Mouse (Mus musculus): Measurements from ENCODE around the gene St5. TPM values are rescaled to one million over a fixed set of nuclear protein-coding genes. Genes with fewer than 3 reads are reported as not detected.
A peak's percentile ranks its signal among the peaks of the same experiment; 100 is the strongest.

St5 gene
- 28.2 and 35.3 TPM in 2 replicates for polyA plus RNA-seq (2012; rRNA removed)

DNA sequence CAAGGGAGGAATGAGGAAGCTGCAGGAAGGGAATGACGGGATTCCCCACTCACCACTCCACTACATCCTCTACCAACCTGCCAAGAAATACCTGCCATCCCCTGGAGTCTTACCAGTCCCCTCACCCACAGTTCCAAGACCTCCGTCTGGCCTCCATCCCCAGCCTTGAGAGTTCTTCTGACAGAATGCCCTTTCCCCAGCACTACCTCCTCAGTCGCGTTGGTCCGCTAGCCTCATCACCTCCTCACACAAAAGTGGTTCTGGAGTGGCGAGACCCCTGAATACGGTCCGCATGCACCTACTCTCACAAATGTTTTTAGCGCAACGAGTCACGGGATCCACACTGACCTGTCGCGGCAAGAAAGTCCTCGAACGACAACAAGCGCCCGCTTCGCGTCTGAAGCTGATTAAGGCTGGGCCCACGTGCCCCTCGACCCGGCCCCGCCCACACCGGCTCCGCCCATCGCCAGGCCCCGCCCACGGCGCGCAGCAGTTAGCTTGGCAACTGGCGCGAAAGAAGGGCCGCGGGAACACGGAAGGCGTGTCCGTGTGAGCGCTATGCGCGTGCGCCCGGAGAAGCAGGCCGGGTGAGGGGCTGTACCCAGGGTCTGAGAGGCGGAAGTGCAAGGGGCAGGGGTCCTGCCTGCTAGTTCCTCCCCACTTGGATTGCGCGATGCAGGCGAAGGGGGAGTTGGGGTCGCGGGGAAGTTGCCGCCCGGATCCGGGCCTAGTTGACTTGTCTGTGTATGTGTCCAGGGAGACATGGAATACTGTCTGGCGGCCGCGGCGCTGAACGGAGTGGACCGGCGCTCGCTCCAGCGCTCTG is at the start of gene St5, which contains the start of gene Akip1:
St5 (minus strand) TSS at position 416 of the 826 bp plus-strand sequence.
Akip1 (plus strand) TSS at position 501 of the 826 bp plus-strand sequence.
- Histone ChIP-seq H3K27me3 (ENCODE audit: control insufficient read depth, insufficient read depth, low read length) (no peaks in the 10 kb centered on the region), H3K27ac (ENCODE audit: control insufficient read depth, insufficient read depth, low read depth, low read length) (peak within 1 kb of the TSS; percentile 93), H3K4me1 (ENCODE audit: control insufficient read depth, insufficient read depth, low read length) (peaks cover 11% of the 10 kb centered on the region), H3K4me3 (ENCODE audit: control insufficient read depth, low read depth, low read length) (peak within 1 kb of the TSS; percentile 98), H3K36me3 (ENCODE audit: control insufficient read depth, insufficient read depth, low read length) (peaks cover 1% of the 10 kb centered on the region; the same call in 1 of the 2 replicates)
- TF ChIP-seq POLR2A (IDR thresholded peaks at IDR 0.05; ENCODE audit: control insufficient read depth, low read depth, low read length) (peak; percentile 83), CTCF (IDR thresholded peaks at IDR 0.05; ENCODE audit: control insufficient read depth, insufficient read depth, insufficient replicate concordance, low read depth, low read length) (no peak)

- Histone ChIP-seq H3K27me3 (ENCODE audit: control insufficient read depth, insufficient read depth, low read length) (no peaks in the 10 kb centered on the region), H3K4me3 (ENCODE audit: control insufficient read depth, low read depth, low read length) (peak within 1 kb of the TSS; percentile 84), H3K27ac (ENCODE audit: control insufficient read depth, insufficient read depth, low read depth, low read length) (peak within 1 kb of the TSS; percentile 60), H3K36me3 (ENCODE audit: control insufficient read depth, insufficient read depth, low read length) (peaks cover 1% of the 10 kb centered on the region; the same call in 1 of the 2 replicates), H3K4me1 (ENCODE audit: control insufficient read depth, insufficient read depth, low read length) (peaks cover 5% of the 10 kb centered on the region; the same call in 1 of the 2 replicates)
- peak; percentile 72 for TF ChIP-seq POLR2A (IDR thresholded peaks at IDR 0.05; ENCODE audit: control insufficient read depth, low read depth, low read length)
- peak; percentile 22; the same call in 1 of the 2 replicates for TF ChIP-seq CTCF (IDR thresholded peaks at IDR 0.05; ENCODE audit: control insufficient read depth, insufficient read depth, insufficient replicate concordance, low read depth, low read length)
Measured at GRCm38 (mm10) chr7:109752008-109752925, 48.9 kb upstream of the St5 start, which contains the start of gene Tmem9b. Tmem9b (minus strand) TSS chr7:109752875.

DNA sequence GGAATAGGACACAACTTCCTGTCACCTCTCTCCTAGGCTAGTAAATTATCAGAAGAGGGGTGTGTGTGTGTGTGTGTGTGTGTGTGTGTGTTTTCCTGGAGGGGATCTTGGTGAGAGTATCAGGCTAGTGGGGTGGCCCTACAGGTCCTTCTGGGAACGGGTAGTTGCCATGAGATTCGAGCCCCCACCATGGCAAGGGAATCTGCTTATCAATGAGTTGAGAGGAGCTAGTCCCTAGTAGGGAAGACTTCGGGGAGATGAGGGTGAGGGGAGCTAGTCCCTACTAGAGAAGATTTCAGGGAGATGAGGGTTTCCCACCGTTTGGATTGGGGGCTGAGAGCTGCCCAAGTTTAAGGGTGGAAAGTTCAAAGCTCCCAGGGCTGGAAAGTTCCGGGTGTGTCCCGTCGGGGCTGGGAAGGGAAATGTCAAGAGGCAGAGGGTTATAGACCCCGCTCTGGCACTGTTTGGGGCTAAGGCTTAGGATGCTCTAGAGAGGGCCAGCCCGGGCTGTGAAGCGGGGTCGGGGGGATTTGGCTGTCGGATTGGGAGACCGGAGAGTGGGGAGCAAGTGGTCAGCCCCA is 48.1 kb upstream of the St5 start:
- H3K4me3 ChIP-seq (ENCODE audit: control insufficient read depth, low read depth, low read length), result peak overlapping the region; percentile 84
- H3K27me3 ChIP-seq (ENCODE audit: control insufficient read depth, insufficient read depth, low read length), result no peaks in the 10 kb centered on the region
- peak overlapping the region; percentile 23; the same call in 1 of the 2 replicates for H3K27ac ChIP-seq (ENCODE audit: control insufficient read depth, insufficient read depth, low read depth, low read length)
- H3K4me1 ChIP-seq (ENCODE audit: control insufficient read depth, insufficient read depth, low read length), result peaks cover 5% of the 10 kb centered on the region; the same call in 1 of the 2 replicates
- TF ChIP-seq POLR2A (IDR thresholded peaks at IDR 0.05; ENCODE audit: control insufficient read depth, low read depth, low read length) (no peak), CTCF (IDR thresholded peaks at IDR 0.05; ENCODE audit: control insufficient read depth, insufficient read depth, insufficient replicate concordance, low read depth, low read length) (no peak)
- H3K36me3 ChIP-seq (ENCODE audit: control insufficient read depth, insufficient read depth, low read length), result peaks cover 1% of the 10 kb centered on the region; the same call in 1 of the 2 replicates

GRCm38 (mm10) chr7:109747747-109748146 is 44.3 kb upstream of the St5 start:
- no peak for TF ChIP-seq CTCF (IDR thresholded peaks at IDR 0.05; ENCODE audit: control insufficient read depth, insufficient read depth, insufficient replicate concordance, low read depth, low read length)
- TF ChIP-seq POLR2A (IDR thresholded peaks at IDR 0.05; ENCODE audit: control insufficient read depth, low read depth, low read length), result no peak
- Histone ChIP-seq H3K4me1 (ENCODE audit: control insufficient read depth, insufficient read depth, low read length) (peaks cover 5% of the 10 kb centered on the region; the same call in 1 of the 2 replicates), H3K27me3 (ENCODE audit: control insufficient read depth, insufficient read depth, low read length) (no peaks in the 10 kb centered on the region), H3K4me3 (ENCODE audit: control insufficient read depth, low read depth, low read length) (no peak overlapping the region), H3K27ac (ENCODE audit: control insufficient read depth, insufficient read depth, low read depth, low read length) (no peak overlapping the region), H3K36me3 (ENCODE audit: control insufficient read depth, insufficient read depth, low read length) (peaks cover 1% of the 10 kb centered on the region; the same call in 1 of the 2 replicates)

GRCm38 (mm10) chr7:109741703-109742102 is 38.3 kb upstream of the St5 start:
- no peak overlapping the region for H3K27ac ChIP-seq (ENCODE audit: control insufficient read depth, insufficient read depth, low read depth, low read length)
- H3K4me1 ChIP-seq (ENCODE audit: control insufficient read depth, insufficient read depth, low read length), result no peaks in the 10 kb centered on the region; the same call in 1 of the 2 replicates
- peak overlapping the region; percentile 71 for H3K4me3 ChIP-seq (ENCODE audit: control insufficient read depth, low read depth, low read length)
- peaks cover 2% of the 10 kb centered on the region for H3K36me3 ChIP-seq (ENCODE audit: control insufficient read depth, insufficient read depth, low read length)
- TF ChIP-seq CTCF (IDR thresholded peaks at IDR 0.05; ENCODE audit: control insufficient read depth, insufficient read depth, insufficient replicate concordance, low read depth, low read length) (no peak), POLR2A (IDR thresholded peaks at IDR 0.05; ENCODE audit: control insufficient read depth, low read depth, low read length) (no peak)
- no peaks in the 10 kb centered on the region for H3K27me3 ChIP-seq (ENCODE audit: control insufficient read depth, insufficient read depth, low read length)

DNA sequence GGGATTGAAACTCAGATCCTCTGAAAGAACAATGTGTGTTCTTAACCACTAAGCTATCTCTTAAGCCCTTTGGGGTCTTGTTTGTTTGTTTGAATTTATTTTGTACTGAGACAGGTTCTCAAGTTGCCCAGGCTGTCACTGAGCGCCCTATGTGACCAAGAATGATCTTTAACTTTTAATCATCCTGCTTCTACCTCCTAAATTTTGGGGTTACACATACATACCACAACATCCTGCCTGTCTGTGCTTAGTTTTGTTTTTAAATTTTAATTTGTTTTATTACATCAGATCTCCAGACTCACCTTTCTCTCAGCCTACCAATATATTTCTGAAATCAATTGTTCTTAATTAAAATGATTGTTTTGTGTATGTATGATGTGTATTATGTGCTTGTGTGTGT is 37.7 kb upstream of the St5 start:
- no peak overlapping the region for H3K27ac ChIP-seq (ENCODE audit: control insufficient read depth, insufficient read depth, low read depth, low read length)
- H3K4me3 ChIP-seq (ENCODE audit: control insufficient read depth, low read depth, low read length), result peak overlapping the region; percentile 71; the same call in 1 of the 2 replicates
- no peaks in the 10 kb centered on the region; the same call in 1 of the 2 replicates for H3K4me1 ChIP-seq (ENCODE audit: control insufficient read depth, insufficient read depth, low read length)
- H3K27me3 ChIP-seq (ENCODE audit: control insufficient read depth, insufficient read depth, low read length), result no peaks in the 10 kb centered on the region
- H3K36me3 ChIP-seq (ENCODE audit: control insufficient read depth, insufficient read depth, low read length), result peaks cover 2% of the 10 kb centered on the region
- TF ChIP-seq CTCF (IDR thresholded peaks at IDR 0.05; ENCODE audit: control insufficient read depth, insufficient read depth, insufficient replicate concordance, low read depth, low read length) (no peak), POLR2A (IDR thresholded peaks at IDR 0.05; ENCODE audit: control insufficient read depth, low read depth, low read length) (no peak)
